Mouse (Mus musculus): ENCODE measurements around the gene Phf23. TPM values are rescaled to one million over a fixed set of nuclear protein-coding genes. Genes with fewer than 3 reads are reported as not detected.
A peak's percentile ranks its signal among the peaks of the same experiment; 100 is the strongest.

Phf23 gene
- polyA plus RNA-seq, 1 experiment from 2014 or later = 34.4 TPM

- WGBS = 81% methylated on average over 12 of the region's 12 CpGs
- DNase-seq (ENCODE audit: low spot score) (no peak), ATAC-seq (ENCODE audit: low FRiP score, low TSS enrichment) (no peak)
- H3K4me1 ChIP-seq (replicated peaks; ENCODE audit: control insufficient read depth, insufficient read depth) = peaks cover 2% of the 10 kb centered on the region; the same call in 1 of the 2 replicates
- TF ChIP-seq EP300 (optimal IDR thresholded peaks at IDR 0.05) = no peak
- no peak for TF ChIP-seq CTCF (IDR thresholded peaks at IDR 0.05; ENCODE audit: low read depth)
- H3K36me3 ChIP-seq (ENCODE audit: control insufficient read depth, insufficient read depth, low read length) = peaks cover 52% of the 10 kb centered on the region
- H3K4me3 ChIP-seq (ENCODE audit: low read depth, low read length) = no peak overlapping the region
- no peaks in the 10 kb centered on the region for H3K9me3 ChIP-seq (ENCODE audit: control insufficient read depth, low read length)
- no peak overlapping the region for H3K9ac ChIP-seq (ENCODE audit: low read length)
- no peaks in the 10 kb centered on the region for H3K27me3 ChIP-seq (ENCODE audit: control insufficient read depth, insufficient read depth, low read length)
- no peak overlapping the region for H3K27ac ChIP-seq (replicated peaks)
- H3K4me2 ChIP-seq (replicated peaks; ENCODE audit: low read depth) = no peak overlapping the region
Measured at GRCm38 (mm10) chr11:70010548-70010947, 15.0 kb downstream of the Phf23 start.

- Histone ChIP-seq H3K27ac (replicated peaks) (no peak overlapping the region), H3K4me2 (replicated peaks; ENCODE audit: low read depth) (no peak overlapping the region), H3K9ac (ENCODE audit: low read length) (no peak overlapping the region), H3K4me3 (ENCODE audit: low read depth, low read length) (no peak overlapping the region), H3K36me3 (ENCODE audit: control insufficient read depth, insufficient read depth, low read length) (peaks cover 52% of the 10 kb centered on the region), H3K9me3 (ENCODE audit: control insufficient read depth, low read length) (no peaks in the 10 kb centered on the region), H3K4me1 (replicated peaks; ENCODE audit: control insufficient read depth, insufficient read depth) (peaks cover 2% of the 10 kb centered on the region; the same call in 1 of the 2 replicates), H3K27me3 (ENCODE audit: control insufficient read depth, insufficient read depth, low read length) (no peaks in the 10 kb centered on the region)
- TF ChIP-seq EP300 (optimal IDR thresholded peaks at IDR 0.05) (no peak), CTCF (IDR thresholded peaks at IDR 0.05; ENCODE audit: low read depth) (no peak)
- ATAC-seq (ENCODE audit: low FRiP score, low TSS enrichment) = no peak
- 91% methylated on average over 10 of the region's 10 CpGs for WGBS
- DNase-seq (ENCODE audit: low spot score) = no peak
Measured at GRCm38 (mm10) chr11:70010961-70011360, 15.4 kb downstream of the Phf23 start.

GRCm38 (mm10) chr11:70012931-70013330, 17.4 kb downstream of the Phf23 start:
- Histone ChIP-seq H3K27me3 (ENCODE audit: control insufficient read depth, insufficient read depth, low read length) (no peaks in the 10 kb centered on the region), H3K9ac (ENCODE audit: low read length) (no peak overlapping the region), H3K4me2 (replicated peaks; ENCODE audit: low read depth) (no peak overlapping the region), H3K9me3 (ENCODE audit: control insufficient read depth, low read length) (no peaks in the 10 kb centered on the region), H3K36me3 (ENCODE audit: control insufficient read depth, insufficient read depth, low read length) (peaks cover 40% of the 10 kb centered on the region), H3K27ac (replicated peaks) (no peak overlapping the region), H3K4me1 (replicated peaks; ENCODE audit: control insufficient read depth, insufficient read depth) (peaks cover 4% of the 10 kb centered on the region; the same call in 1 of the 2 replicates), H3K4me3 (ENCODE audit: low read depth, low read length) (no peak overlapping the region)
- no peak for TF ChIP-seq EP300 (optimal IDR thresholded peaks at IDR 0.05)
- TF ChIP-seq CTCF (IDR thresholded peaks at IDR 0.05; ENCODE audit: low read depth) = no peak
- DNase-seq (ENCODE audit: low spot score) = no peak
- WGBS = 84% methylated on average over 9 of the region's 9 CpGs
- ATAC-seq (ENCODE audit: low FRiP score, low TSS enrichment) = no peak

GRCm38 (mm10) chr11:70013408-70013807, 17.8 kb downstream of the Phf23 start:
- no peak for DNase-seq (ENCODE audit: low spot score)
- H3K9ac ChIP-seq (ENCODE audit: low read length) = no peak overlapping the region
- 86% methylated on average over 3 of the region's 3 CpGs for WGBS
- no peak overlapping the region for H3K4me2 ChIP-seq (replicated peaks; ENCODE audit: low read depth)
- no peaks in the 10 kb centered on the region for H3K27me3 ChIP-seq (ENCODE audit: control insufficient read depth, insufficient read depth, low read length)
- no peak for ATAC-seq (ENCODE audit: low FRiP score, low TSS enrichment)
- H3K27ac ChIP-seq (replicated peaks) = no peak overlapping the region
- H3K9me3 ChIP-seq (ENCODE audit: control insufficient read depth, low read length) = no peaks in the 10 kb centered on the region
- TF ChIP-seq CTCF (IDR thresholded peaks at IDR 0.05; ENCODE audit: low read depth) = no peak
- no peak for TF ChIP-seq EP300 (optimal IDR thresholded peaks at IDR 0.05)
- H3K4me1 ChIP-seq (replicated peaks; ENCODE audit: control insufficient read depth, insufficient read depth) = peaks cover 4% of the 10 kb centered on the region; the same call in 1 of the 2 replicates
- H3K36me3 ChIP-seq (ENCODE audit: control insufficient read depth, insufficient read depth, low read length) = peaks cover 39% of the 10 kb centered on the region
- no peak overlapping the region for H3K4me3 ChIP-seq (ENCODE audit: low read depth, low read length)

GRCm38 (mm10) chr11:70014051-70014450, 18.5 kb downstream of the Phf23 start:
- Histone ChIP-seq H3K27ac (replicated peaks) (no peak overlapping the region), H3K9me3 (ENCODE audit: control insufficient read depth, low read length) (no peaks in the 10 kb centered on the region), H3K4me1 (replicated peaks; ENCODE audit: control insufficient read depth, insufficient read depth) (peaks cover 4% of the 10 kb centered on the region; the same call in 1 of the 2 replicates), H3K36me3 (ENCODE audit: control insufficient read depth, insufficient read depth, low read length) (peaks cover 35% of the 10 kb centered on the region), H3K4me3 (ENCODE audit: low read depth, low read length) (no peak overlapping the region), H3K27me3 (ENCODE audit: control insufficient read depth, insufficient read depth, low read length) (no peaks in the 10 kb centered on the region), H3K9ac (ENCODE audit: low read length) (no peak overlapping the region), H3K4me2 (replicated peaks; ENCODE audit: low read depth) (peak overlapping the region; percentile 85; the same call in 1 of the 2 replicates)
- 64% methylated on average over 5 of the region's 5 CpGs for WGBS
- TF ChIP-seq CTCF (IDR thresholded peaks at IDR 0.05; ENCODE audit: low read depth) (no peak), EP300 (optimal IDR thresholded peaks at IDR 0.05) (no peak)
- ATAC-seq (ENCODE audit: low FRiP score, low TSS enrichment) (no peak), DNase-seq (ENCODE audit: low spot score) (no peak)

GRCm38 (mm10) chr11:70014880-70015558, 19.4 kb downstream of the Phf23 start, which contains the start of gene Acadvl:
Acadvl (minus strand) TSS chr11:70015411.
- peak within 1 kb of the TSS; percentile 66 for H3K4me3 ChIP-seq (ENCODE audit: low read depth, low read length)
- DNase-seq (ENCODE audit: low spot score) = peak; percentile 93
- peaks cover 6% of the 10 kb centered on the region; the same call in 1 of the 2 replicates for H3K4me1 ChIP-seq (replicated peaks; ENCODE audit: control insufficient read depth, insufficient read depth)
- H3K36me3 ChIP-seq (ENCODE audit: control insufficient read depth, insufficient read depth, low read length) = peaks cover 27% of the 10 kb centered on the region
- H3K9me3 ChIP-seq (ENCODE audit: control insufficient read depth, low read length) = no peaks in the 10 kb centered on the region
- H3K27me3 ChIP-seq (ENCODE audit: control insufficient read depth, insufficient read depth, low read length) = no peaks in the 10 kb centered on the region
- H3K4me2 ChIP-seq (replicated peaks; ENCODE audit: low read depth) = peak within 1 kb of the TSS; percentile 85
- peak within 1 kb of the TSS; percentile 79 for H3K9ac ChIP-seq (ENCODE audit: low read length)
- peak; percentile 87 for ATAC-seq (ENCODE audit: low FRiP score, low TSS enrichment)
- under 1% methylated on average over 33 of the region's 35 CpGs for WGBS
- TF ChIP-seq EP300 (optimal IDR thresholded peaks at IDR 0.05) (no peak), CTCF (IDR thresholded peaks at IDR 0.05; ENCODE audit: low read depth) (peak; percentile 61)
- peak within 1 kb of the TSS; percentile 83 for H3K27ac ChIP-seq (replicated peaks)

Measured in stomach, postnatal 0 days (tissue).